Mouse (Mus musculus) thymus, postnatal 36 days (tissue): ENCODE data around the gene Sytl1.

ENCODE experiments used
- DNase-seq, 2 experiments: peaks; one replicate each; pipeline ENCODE4 v3.0.0; 2022; ENCODE audit warnings: mixed read lengths in 2 of 2

Gene Sytl1

DNA sequence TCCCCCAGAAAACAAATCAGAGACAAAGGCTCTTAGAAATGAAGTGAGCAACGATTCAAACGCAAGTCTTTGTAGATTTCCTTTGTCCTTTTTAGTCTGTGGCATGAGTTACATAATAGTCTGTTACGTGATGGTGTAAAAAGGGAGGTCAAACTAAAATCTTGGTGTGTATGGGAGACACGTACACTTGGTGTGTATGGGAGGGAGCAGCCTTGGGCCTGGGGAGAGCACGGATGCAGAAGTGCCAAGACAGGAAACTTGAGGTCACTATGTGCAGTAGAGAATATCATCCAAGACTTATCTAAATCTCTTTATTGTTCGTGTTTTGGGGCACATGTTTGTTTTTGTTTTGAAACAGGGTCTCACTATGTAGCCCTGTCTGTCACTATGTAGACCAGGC is 15.2 kb upstream of the Sytl1 start:
- no peak for DNase-seq

DNA sequence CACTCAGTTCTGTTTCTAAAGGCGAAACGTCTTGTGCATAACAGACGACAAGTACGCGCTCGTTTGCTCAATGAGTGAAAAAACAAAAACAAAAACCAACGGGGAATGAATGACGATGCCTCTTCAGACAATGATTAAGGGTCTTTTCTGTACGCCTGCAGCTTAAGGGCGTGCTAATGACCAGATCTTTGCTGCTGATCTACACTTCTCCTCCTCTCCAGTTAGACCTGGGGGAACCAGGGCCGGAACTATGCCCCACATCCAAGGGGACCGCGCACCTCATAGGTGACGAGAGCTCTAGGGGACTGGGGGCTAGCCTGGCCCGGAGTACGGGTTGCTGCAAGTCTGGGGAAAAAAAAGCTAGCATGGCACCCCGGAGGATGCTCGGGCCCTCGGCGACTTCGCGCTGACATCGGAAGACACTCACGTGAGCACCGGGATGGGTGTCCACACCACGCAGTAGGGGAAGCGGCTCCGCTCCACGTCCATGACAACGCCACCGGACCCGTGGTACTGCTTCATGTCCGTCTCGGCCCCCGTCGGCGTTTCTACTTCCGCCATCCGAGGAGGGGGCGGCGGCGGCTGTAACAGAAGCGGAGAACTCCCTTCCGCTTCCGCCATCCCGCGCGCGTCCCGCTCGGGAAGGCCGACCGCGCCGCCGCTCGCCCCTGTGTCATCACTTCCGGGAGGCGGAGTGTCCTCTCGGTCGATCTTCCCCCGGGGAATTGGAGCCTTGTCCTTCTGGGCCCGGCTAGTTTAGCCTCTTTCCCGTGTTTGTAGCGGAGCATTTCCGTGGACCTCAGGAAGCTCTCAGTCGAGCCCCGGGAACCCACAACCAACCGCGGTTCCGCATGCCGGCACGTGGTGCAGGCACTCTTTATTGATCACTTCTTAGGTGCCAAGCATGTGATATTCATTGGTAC is 14.5 kb upstream of the Sytl1 start, which contains the start of gene Tmem222:
Gene Tmem222, minus strand, starts transcription at position 689 of the 923 bp plus-strand sequence.
- DNase-seq: peak; percentile 92 to 94

DNA sequence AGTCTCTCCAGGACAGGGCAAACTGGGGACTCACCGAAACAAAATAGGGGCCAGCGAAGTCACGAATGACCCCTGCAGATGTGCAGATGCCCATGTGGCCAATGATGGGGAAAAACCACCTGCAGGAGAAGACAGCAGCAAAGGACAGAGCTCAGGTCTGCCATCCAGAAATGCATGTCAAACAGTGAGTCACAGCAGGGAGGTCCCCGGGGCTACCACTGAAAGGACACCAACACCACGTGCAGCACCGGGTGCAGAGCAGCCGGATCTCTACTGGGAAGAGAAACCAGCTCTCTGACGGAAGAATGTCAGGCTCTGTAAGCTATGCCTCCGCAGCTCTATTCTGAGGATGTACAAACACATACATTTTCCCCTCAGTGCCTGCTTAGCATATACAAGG is 8.0 kb upstream of the Sytl1 start:
- no peak for DNase-seq

GRCm38 (mm10) chr4:133269596-133269995 is 6.7 kb upstream of the Sytl1 start:
- DNase-seq: no peak

- no peak for DNase-seq
These were observed 6.0 kb upstream of the Sytl1 start for GRCm38 (mm10) chr4:133268931-133269330.

DNA sequence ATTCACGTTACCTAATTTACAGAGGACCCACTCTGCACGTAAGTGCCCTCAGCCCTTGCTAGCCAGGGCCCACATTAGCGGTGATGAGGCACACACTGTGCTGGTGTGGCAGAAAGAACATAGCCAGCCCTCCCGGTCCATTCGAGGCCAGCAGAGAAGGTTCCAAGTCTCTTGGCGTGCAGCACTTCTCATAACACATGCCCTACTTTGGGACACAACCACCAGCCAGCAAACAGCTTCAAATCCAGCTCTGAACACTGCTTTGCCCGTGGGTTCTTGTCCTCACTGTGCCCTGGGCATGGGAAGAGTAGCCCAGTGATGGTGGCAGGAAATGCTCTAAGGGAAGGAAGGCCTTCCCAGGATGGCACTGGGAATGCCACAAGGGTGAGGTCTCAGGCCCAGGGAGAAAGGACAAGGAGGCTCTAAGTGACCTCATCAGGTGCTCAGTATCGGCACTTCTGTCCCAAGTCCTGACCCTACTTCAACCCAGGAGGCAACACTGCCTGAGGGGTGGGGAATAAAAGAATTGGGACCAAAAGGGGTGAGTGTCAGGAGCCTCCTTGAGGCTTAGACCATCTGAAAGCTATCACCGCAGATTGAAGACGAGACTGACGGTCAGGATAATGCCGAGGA is 3.5 kb upstream of the Sytl1 start:
- DNase-seq: no peak

DNA sequence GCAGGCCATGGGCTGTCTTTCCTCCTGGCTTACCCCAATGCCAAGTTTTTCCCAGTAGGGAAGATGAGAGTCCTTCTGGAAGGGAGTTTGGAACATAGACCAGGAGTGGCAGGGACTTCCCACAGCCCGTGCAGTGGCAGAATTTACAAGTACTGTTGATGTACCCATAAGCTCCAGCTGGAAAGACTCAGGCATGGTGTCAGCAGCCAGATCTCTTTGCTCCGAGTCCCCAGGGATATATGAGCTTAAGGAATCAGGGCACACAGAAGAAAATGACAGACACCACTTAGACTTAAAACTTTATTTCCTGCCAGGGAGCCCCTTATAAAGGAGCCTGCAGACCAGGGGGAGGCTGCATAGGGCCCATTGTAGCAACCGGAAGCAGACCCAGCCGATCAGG is 2.8 kb upstream of the Sytl1 start:
- no peak for DNase-seq

DNA sequence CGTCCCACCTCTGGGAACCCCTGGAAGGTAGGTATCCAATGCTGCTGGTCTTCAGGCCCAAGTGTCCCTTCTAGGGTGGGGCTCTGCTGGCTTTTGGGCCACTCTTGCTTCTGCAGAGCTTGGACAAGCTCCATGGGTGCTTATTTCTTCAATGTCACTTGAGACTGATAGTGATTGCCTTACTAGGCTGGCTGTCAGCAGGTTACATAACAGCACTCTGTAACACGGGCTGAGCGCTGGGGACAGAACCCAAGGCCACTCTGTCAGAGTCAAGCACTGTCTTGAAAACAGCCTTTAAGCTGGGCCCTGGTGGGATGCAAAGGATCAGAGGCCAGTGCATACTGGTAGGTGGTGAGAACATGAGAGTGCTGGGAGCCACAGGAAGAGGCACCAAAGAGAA is 2.4 kb upstream of the Sytl1 start:
- DNase-seq: no peak

DNA sequence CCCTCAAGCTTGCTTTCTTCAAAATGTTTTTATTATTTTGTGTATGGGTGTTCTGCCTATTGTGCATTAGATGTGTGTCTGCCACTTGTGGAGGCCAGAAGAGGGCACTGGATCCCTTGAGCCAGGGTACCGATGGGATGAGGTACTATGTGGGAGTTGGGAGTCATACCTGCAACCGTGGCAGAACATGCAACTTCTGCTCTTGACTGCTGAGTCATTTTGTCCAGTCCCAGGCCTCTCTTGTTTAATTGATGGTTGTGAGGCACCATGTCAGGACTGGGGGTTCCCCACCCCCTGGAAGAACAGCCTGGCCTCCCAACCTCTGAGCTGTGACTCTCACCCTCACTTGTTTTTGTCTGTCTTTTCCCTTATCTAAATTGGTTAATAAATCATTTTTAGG is 1.6 kb upstream of the Sytl1 start:
- no peak for DNase-seq

GRCm38 (mm10) chr4:133263756-133264155 is 843 bp upstream of the Sytl1 start:
- DNase-seq: no peak

DNA sequence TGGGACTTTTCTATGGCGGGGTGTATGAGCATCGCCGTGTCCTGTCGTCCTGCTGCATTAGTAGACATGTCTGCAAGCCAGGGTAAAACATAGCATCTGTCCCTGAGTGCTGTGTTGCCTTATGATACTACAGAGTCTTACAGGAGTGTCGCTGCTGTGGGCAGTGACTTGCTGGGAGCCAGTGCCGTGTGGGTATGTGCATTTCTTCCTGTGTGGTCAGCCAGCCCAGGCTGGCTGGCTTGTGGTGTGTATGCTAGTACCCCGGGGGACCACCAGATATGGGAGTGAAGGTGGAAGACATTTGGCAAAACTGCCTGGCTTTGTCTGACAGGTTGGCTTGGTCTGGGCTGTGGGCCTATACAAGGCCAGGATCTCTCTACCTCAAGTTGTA is 543 bp downstream of the Sytl1 start:
- no peak for DNase-seq

DNA sequence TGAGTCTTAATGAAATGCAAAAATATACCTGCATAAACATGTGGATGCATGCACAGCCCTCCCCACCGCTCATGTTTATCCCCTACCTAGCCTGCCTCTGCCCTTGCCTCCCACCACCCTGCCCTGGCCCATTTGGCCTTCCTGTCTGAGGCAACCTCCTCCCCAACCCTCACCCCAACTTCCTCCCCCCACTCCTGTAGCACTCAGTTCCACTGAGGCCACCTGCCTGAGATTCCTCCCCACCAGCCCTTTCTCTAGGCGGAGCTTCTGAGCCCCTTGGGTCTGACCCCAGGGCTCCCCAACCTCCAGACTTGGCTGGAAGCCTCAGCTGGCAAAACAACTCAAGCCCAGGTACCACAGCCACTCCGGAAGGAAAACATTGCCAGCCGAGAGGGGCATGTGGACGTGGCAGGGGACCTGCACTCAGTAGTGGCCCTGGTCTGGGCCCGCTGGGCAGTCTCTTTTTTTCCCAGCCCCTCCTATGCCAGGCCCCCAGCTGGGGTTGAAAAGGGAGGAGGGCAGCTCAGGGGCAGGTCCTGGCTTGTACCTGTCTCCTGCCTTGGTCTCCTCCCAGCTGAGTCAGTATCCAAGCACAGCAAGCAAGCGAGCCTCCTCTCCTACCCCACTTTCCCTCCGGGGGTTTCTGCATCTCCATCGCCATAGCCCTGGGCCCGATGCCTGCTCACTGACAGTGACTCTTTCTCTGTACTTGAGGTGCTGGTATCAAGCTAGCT is 1.1 kb downstream of the Sytl1 start:
- DNase-seq: peak; percentile 65 to 83

- no peak for DNase-seq
These were observed 5.0 kb downstream of the Sytl1 start for GRCm38 (mm10) chr4:133257798-133258408.

- no peak for DNase-seq
These were observed 5.7 kb downstream of the Sytl1 start for GRCm38 (mm10) chr4:133257230-133257629.

GRCm38 (mm10) chr4:133256820-133257219 is 6.1 kb downstream of the Sytl1 start:
- DNase-seq: no peak

GRCm38 (mm10) chr4:133255392-133255791 is 7.5 kb downstream of the Sytl1 start:
- DNase-seq: no peak

- no peak for DNase-seq
These were observed 9.5 kb downstream of the Sytl1 start for GRCm38 (mm10) chr4:133253412-133253811.

DNA sequence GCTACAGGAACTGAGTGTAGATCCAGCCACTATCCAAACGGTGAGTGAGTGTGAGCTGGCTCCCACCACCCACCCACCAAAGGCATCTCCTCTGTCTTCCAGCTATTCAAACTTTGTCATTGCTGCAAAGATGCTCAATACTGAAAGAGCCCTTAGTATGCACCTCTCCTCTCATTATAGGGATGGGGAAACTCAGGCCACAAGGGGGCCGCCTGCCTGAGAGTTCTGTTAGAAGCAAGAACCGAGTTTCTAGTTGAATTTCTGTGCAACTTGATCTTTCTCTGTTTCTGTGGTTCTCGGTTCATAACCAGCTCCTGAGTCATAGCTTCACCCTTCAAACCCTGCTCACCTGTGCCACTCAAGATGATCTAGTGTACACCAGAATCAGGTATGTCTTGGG is 10.8 kb downstream of the Sytl1 start:
- DNase-seq: peak in 1 of 2 experiments; percentile 30

DNA sequence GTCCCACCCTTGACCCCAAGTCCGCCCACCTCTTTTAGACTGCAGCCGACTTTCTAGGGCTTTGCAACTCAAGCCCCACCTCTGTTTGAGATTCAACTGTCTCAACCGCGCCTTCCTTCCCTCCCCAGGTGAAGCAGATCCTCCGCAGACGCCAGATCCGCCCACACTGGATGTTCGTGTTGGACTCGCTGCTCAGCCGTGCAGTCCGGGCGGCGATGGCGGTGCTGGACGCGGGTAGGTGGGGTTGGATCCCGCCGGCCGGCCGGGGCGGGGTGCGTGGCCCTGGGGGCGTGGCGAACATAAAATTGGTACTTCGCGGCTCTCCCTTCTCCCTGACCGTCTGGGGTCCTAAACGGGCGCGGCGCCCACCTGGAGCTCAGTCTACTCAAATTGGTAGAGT is 11.7 kb downstream of the Sytl1 start:
- peak in 1 of 2 experiments; percentile 39 for DNase-seq

DNA sequence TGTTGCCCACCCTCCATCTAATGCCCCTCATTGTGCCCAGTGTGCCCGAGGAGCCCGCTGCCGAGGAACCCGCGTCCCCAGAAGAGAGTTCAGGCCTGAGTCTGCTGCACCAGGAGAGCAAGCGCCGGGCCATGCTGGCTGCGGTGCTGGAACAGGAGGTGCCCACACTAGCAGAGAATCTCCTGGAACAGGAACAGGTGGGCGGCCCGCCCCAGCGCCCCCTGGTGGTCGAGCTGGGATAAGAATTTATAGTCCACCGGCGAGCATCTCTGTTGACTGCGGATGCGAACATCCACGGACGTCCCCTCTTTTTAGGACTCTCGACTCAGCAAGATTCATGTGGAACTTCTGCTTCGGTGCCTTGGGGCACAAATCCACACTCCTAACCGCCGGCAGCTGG is 12.3 kb downstream of the Sytl1 start:
- DNase-seq: peak; percentile 86 to 88

DNA sequence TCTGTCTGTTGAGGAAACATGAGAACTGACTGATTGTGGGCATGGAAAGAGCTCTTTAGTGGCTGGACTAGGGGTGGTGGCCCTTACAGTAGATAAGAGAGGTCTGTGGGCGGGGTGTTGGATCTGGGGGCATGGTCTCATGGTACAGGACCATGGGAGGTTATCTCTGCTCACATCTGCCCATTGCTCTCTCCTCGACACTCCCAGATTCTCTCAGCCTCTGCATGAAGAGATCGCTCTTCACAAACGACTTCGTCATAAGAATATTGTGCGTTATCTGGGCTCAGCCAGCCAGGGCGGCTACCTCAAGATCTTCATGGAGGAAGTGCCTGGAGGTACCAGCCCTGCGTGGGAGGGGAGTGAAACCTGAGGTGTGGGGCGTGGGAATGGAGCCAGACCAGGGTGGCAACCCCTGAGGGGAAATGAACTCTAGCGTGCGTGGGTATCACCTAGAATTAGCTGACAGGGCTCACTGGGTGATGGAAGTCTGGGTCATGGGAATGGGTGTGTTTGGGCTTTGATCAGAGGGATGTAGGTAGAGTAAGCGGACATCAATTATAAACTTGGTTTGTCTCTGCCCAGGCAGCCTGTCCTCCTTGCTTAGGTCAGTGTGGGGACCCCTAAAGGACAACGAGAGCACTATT is 15.0 kb downstream of the Sytl1 start:
- DNase-seq: no peak

- no peak for DNase-seq
These were observed 15.8 kb downstream of the Sytl1 start for GRCm38 (mm10) chr4:133247072-133247471.

- no peak for DNase-seq
These were observed 18.6 kb downstream of the Sytl1 start for GRCm38 (mm10) chr4:133244289-133244688.
